Mouse (Mus musculus): ENCODE data around the gene Havcr1. TPM values are rescaled to one million over a fixed set of nuclear protein-coding genes. Genes with fewer than 3 reads are reported as not detected.
"Not testable (repeated sequence)": the region's sequence is repeated elsewhere in the genome, so short reads cannot be mapped to it uniquely, and the experiment has no call there.

The Havcr1 gene
- polyA plus RNA-seq, 1 experiment from 2014 or later: not detected

DNA sequence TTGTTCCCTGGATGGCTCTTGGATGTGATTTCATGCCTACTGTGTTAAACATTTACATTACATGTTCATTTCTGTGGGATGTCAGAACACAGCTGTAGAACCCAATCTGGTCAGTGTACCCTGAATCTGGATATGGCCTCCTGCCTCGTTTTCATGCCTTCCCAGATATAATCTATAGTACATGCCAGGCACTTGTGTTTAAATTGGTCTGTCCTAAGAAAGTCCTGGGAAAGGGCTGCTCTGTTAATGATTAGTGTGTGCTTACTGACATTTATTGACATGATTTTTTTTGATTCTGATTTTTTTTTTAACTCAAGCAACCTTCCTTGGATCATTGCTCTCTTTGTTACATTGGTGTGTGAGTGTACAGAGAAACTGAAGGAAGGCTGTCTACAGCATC is 263 bp upstream of the Havcr1 start:
- Histone ChIP-seq H3K9me3 (replicated peaks; ENCODE audit: control insufficient read depth, low read length) (no peaks in the 10 kb centered on the region), H3K4me3 (replicated peaks; ENCODE audit: low read length) (no peak overlapping the region), H3K36me3 (ENCODE audit: control insufficient read depth, insufficient read depth, low read length) (no peaks in the 10 kb centered on the region), H3K4me2 (ENCODE audit: low read depth, low read length) (no peak overlapping the region), H3K9ac (ENCODE audit: low read length) (no peak overlapping the region), H3K27ac (ENCODE audit: low read length) (no peak overlapping the region), H3K4me1 (ENCODE audit: control insufficient read depth, insufficient read depth, low read length) (no peaks in the 10 kb centered on the region), H3K27me3 (ENCODE audit: control insufficient read depth, insufficient read depth, low read length) (no peaks in the 10 kb centered on the region)
- 18% methylated on average over 1 of the region's 1 CpGs for whole genome bisulfite sequencing
- no peak for ATAC-seq (ENCODE audit: insufficient read depth, low FRiP score)

GRCm38 (mm10) chr11:46739501-46739900 is 4.6 kb downstream of the Havcr1 start:
- Histone ChIP-seq H3K9me3 (replicated peaks; ENCODE audit: control insufficient read depth, low read length) (no peaks in the 10 kb centered on the region), H3K4me2 (ENCODE audit: low read depth, low read length) (no peak overlapping the region), H3K9ac (ENCODE audit: low read length) (no peak overlapping the region), H3K36me3 (ENCODE audit: control insufficient read depth, insufficient read depth, low read length) (no peaks in the 10 kb centered on the region), H3K4me1 (ENCODE audit: control insufficient read depth, insufficient read depth, low read length) (no peaks in the 10 kb centered on the region), H3K4me3 (replicated peaks; ENCODE audit: low read length) (no peak overlapping the region), H3K27ac (ENCODE audit: low read length) (no peak overlapping the region), H3K27me3 (ENCODE audit: control insufficient read depth, insufficient read depth, low read length) (no peaks in the 10 kb centered on the region)
- WGBS: 53% methylated on average over 4 of the region's 4 CpGs
- no peak for ATAC-seq (ENCODE audit: insufficient read depth, low FRiP score)

- no peak overlapping the region for H3K4me2 ChIP-seq (ENCODE audit: low read depth, low read length)
- no peaks in the 10 kb centered on the region for H3K36me3 ChIP-seq (ENCODE audit: control insufficient read depth, insufficient read depth, low read length)
- H3K4me1 ChIP-seq (ENCODE audit: control insufficient read depth, insufficient read depth, low read length): no peaks in the 10 kb centered on the region
- H3K4me3 ChIP-seq (replicated peaks; ENCODE audit: low read length): no peak overlapping the region
- H3K27me3 ChIP-seq (ENCODE audit: control insufficient read depth, insufficient read depth, low read length): no peaks in the 10 kb centered on the region
- no peak overlapping the region for H3K27ac ChIP-seq (ENCODE audit: low read length)
- H3K9ac ChIP-seq (ENCODE audit: low read length): no peak overlapping the region
- 82% methylated on average over 4 of the region's 4 CpGs for WGBS
- no peaks in the 10 kb centered on the region for H3K9me3 ChIP-seq (replicated peaks; ENCODE audit: control insufficient read depth, low read length)
- ATAC-seq (ENCODE audit: insufficient read depth, low FRiP score): no peak
Observed at GRCm38 (mm10) chr11:46740886-46741285, 6.0 kb downstream of the Havcr1 start.

DNA sequence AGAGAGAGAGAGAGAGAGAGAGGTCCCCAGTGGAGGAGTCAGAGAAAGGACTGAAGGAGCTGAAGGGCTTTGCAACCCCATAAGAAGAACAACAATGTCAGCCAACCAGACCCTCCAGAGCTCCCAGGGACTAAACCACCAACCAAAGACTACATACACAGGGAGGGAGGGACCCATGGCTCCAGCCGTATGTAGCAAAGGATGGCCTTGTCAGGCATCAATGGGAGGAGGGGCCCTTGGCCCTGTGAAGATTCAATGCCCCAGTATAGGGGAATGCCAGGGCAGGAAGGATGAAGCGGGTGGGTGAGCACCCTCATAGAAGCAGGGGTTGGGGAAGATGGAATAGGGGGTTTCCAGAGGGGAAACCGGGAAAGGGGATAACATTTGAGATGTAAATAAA is 6.8 kb downstream of the Havcr1 start:
- Histone ChIP-seq H3K27me3 (ENCODE audit: control insufficient read depth, insufficient read depth, low read length) (no peaks in the 10 kb centered on the region), H3K4me1 (ENCODE audit: control insufficient read depth, insufficient read depth, low read length) (no peaks in the 10 kb centered on the region), H3K9ac (ENCODE audit: low read length) (no peak overlapping the region), H3K27ac (ENCODE audit: low read length) (no peak overlapping the region), H3K9me3 (replicated peaks; ENCODE audit: control insufficient read depth, low read length) (no peaks in the 10 kb centered on the region), H3K36me3 (ENCODE audit: control insufficient read depth, insufficient read depth, low read length) (no peaks in the 10 kb centered on the region), H3K4me3 (replicated peaks; ENCODE audit: low read length) (no peak overlapping the region), H3K4me2 (ENCODE audit: low read depth, low read length) (no peak overlapping the region)
- no peak for ATAC-seq (ENCODE audit: insufficient read depth, low FRiP score)
- 69% methylated on average over 3 of the region's 3 CpGs for WGBS

DNA sequence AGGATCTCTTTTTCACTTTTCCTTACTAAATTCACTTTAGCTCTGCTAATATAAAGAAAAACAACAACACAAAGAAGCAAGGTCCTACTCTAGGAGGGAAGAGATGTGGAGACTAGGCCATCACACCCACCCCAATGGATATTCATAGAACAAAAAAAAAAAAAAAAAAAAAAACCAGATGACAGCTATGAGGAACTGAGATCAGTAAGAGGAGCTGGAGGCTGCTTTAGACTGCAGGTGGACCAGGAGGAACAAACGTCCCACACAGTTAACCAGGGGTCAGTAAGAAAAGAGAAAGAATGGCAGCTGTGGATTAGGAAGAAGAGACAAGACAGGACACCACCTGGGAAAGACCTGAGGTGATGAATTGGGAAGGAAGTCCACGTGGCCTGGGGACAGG is 13.1 kb downstream of the Havcr1 start:
- ATAC-seq (ENCODE audit: insufficient read depth, low FRiP score): no peak
- no peaks in the 10 kb centered on the region for H3K9me3 ChIP-seq (replicated peaks; ENCODE audit: control insufficient read depth, low read length)
- no peaks in the 10 kb centered on the region for H3K27me3 ChIP-seq (ENCODE audit: control insufficient read depth, insufficient read depth, low read length)
- H3K27ac ChIP-seq (ENCODE audit: low read length): no peak overlapping the region
- H3K4me1 ChIP-seq (ENCODE audit: control insufficient read depth, insufficient read depth, low read length): no peaks in the 10 kb centered on the region
- no peak overlapping the region for H3K4me2 ChIP-seq (ENCODE audit: low read depth, low read length)
- H3K36me3 ChIP-seq (ENCODE audit: control insufficient read depth, insufficient read depth, low read length): no peaks in the 10 kb centered on the region
- H3K9ac ChIP-seq (ENCODE audit: low read length): no peak overlapping the region
- no peak overlapping the region for H3K4me3 ChIP-seq (replicated peaks; ENCODE audit: low read length)
- WGBS: 48% methylated on average over 2 of the region's 2 CpGs

DNA sequence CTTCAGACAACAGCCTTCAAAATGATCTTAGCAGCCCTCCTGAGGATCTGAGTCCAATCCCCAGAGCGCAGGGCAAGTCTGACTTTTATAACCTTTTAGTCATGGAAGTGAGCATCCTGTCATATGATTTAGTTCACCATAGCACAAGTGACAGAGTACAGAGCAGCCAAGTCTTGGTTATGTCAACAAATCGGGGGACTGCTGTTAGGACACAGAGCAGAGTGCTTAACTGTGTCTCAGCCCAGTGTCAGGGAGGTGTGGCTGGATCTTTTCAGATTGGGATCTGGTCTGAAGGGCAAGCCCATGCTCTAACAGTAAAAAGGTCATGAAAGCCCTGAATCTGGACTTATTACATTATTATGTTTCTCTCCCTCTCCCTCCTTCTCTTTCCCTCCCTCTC is 18.8 kb downstream of the Havcr1 start:
- ATAC-seq (ENCODE audit: insufficient read depth, low FRiP score): no peak
- Histone ChIP-seq H3K36me3 (ENCODE audit: control insufficient read depth, insufficient read depth, low read length) (no peaks in the 10 kb centered on the region), H3K27me3 (ENCODE audit: control insufficient read depth, insufficient read depth, low read length) (no peaks in the 10 kb centered on the region), H3K27ac (ENCODE audit: low read length) (no peak overlapping the region), H3K9ac (ENCODE audit: low read length) (no peak overlapping the region), H3K4me3 (replicated peaks; ENCODE audit: low read length) (no peak overlapping the region), H3K4me1 (ENCODE audit: control insufficient read depth, insufficient read depth, low read length) (no peaks in the 10 kb centered on the region), H3K9me3 (replicated peaks; ENCODE audit: control insufficient read depth, low read length) (no peaks in the 10 kb centered on the region), H3K4me2 (ENCODE audit: low read depth, low read length) (no peak overlapping the region)
- 41% methylated on average over 2 of the region's 2 CpGs for WGBS

DNA sequence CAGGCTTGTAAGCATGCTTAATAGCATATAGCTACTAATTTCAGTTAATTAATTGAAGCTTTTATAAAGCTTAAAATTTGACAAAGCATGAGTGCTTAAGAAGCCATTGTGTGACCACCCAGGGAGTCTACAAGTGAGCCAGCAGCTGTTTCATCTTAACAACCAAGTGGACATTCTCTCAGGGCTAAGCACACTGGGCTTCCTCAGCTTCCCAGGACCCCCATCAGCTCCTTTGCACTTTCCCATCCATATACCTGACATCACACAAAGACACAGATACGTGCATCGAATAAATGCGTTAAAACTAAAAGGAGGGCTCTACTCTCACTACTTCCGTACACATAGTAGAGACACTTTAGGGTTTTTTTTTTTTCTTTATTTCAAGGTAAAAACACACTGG is 19.8 kb downstream of the Havcr1 start:
- Histone ChIP-seq H3K9ac (ENCODE audit: low read length) (no peak overlapping the region), H3K4me3 (replicated peaks; ENCODE audit: low read length) (no peak overlapping the region), H3K4me1 (ENCODE audit: control insufficient read depth, insufficient read depth, low read length) (no peaks in the 10 kb centered on the region), H3K27me3 (ENCODE audit: control insufficient read depth, insufficient read depth, low read length) (no peaks in the 10 kb centered on the region), H3K4me2 (ENCODE audit: low read depth, low read length) (no peak overlapping the region), H3K36me3 (ENCODE audit: control insufficient read depth, insufficient read depth, low read length) (no peaks in the 10 kb centered on the region), H3K9me3 (replicated peaks; ENCODE audit: control insufficient read depth, low read length) (no peaks in the 10 kb centered on the region), H3K27ac (ENCODE audit: low read length) (no peak overlapping the region)
- no peak for ATAC-seq (ENCODE audit: insufficient read depth, low FRiP score)
- WGBS: 58% methylated on average over 4 of the region's 4 CpGs

GRCm38 (mm10) chr11:46755714-46756113 is 20.8 kb downstream of the Havcr1 start:
- not testable (repeated sequence) for H3K36me3 ChIP-seq (ENCODE audit: control insufficient read depth, insufficient read depth, low read length); ATAC-seq (ENCODE audit: insufficient read depth, low FRiP score); H3K27ac ChIP-seq (ENCODE audit: low read length); H3K4me1 ChIP-seq (ENCODE audit: control insufficient read depth, insufficient read depth, low read length); H3K4me2 ChIP-seq (ENCODE audit: low read depth, low read length); H3K27me3 ChIP-seq (ENCODE audit: control insufficient read depth, insufficient read depth, low read length); H3K9ac ChIP-seq (ENCODE audit: low read length); H3K9me3 ChIP-seq (replicated peaks; ENCODE audit: control insufficient read depth, low read length); H3K4me3 ChIP-seq (replicated peaks; ENCODE audit: low read length)
- 86% methylated on average over 6 of the region's 6 CpGs for WGBS

GRCm38 (mm10) chr11:46776879-46777278 is 42.0 kb downstream of the Havcr1 start:
- Histone ChIP-seq H3K9me3 (replicated peaks; ENCODE audit: control insufficient read depth, low read length) (no peaks in the 10 kb centered on the region), H3K4me3 (replicated peaks; ENCODE audit: low read length) (no peak overlapping the region), H3K4me2 (ENCODE audit: low read depth, low read length) (no peak overlapping the region), H3K27ac (ENCODE audit: low read length) (no peak overlapping the region), H3K4me1 (ENCODE audit: control insufficient read depth, insufficient read depth, low read length) (no peaks in the 10 kb centered on the region), H3K27me3 (ENCODE audit: control insufficient read depth, insufficient read depth, low read length) (no peaks in the 10 kb centered on the region), H3K9ac (ENCODE audit: low read length) (no peak overlapping the region), H3K36me3 (ENCODE audit: control insufficient read depth, insufficient read depth, low read length) (no peaks in the 10 kb centered on the region)
- ATAC-seq (ENCODE audit: insufficient read depth, low FRiP score): no peak
- 66% methylated on average over 3 of the region's 3 CpGs for WGBS

DNA sequence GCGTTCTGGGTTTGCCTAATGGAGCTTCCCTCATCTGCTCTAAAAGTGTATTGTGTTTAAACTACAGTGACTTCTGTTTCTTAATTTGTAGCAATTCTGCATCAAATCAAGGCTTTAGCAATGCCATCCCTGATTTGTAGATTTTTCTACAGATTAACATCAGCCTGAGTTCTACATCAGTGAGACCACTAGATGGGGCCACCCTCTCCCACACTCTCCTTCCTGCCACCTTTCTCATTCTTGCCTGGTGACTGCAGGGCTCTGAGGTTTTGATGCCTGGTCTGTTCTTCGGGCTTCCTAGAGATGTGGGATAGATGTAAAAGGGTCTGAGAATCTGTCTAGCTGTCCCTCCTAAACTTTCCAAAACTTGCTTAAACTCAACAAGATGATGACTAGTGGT is 44.9 kb downstream of the Havcr1 start:
- Histone ChIP-seq H3K4me1 (ENCODE audit: control insufficient read depth, insufficient read depth, low read length) (no peaks in the 10 kb centered on the region), H3K27me3 (ENCODE audit: control insufficient read depth, insufficient read depth, low read length) (no peaks in the 10 kb centered on the region), H3K9me3 (replicated peaks; ENCODE audit: control insufficient read depth, low read length) (no peaks in the 10 kb centered on the region), H3K36me3 (ENCODE audit: control insufficient read depth, insufficient read depth, low read length) (no peaks in the 10 kb centered on the region), H3K4me3 (replicated peaks; ENCODE audit: low read length) (no peak overlapping the region), H3K27ac (ENCODE audit: low read length) (no peak overlapping the region), H3K9ac (ENCODE audit: low read length) (no peak overlapping the region), H3K4me2 (ENCODE audit: low read depth, low read length) (no peak overlapping the region)
- ATAC-seq (ENCODE audit: insufficient read depth, low FRiP score): no peak
- 70% methylated on average over 2 of the region's 2 CpGs for WGBS

Measured in stomach, embryonic 16.5 days (tissue).